Mouse (Mus musculus): Measurements from ENCODE around the gene Disp1. TPM values are rescaled to one million over a fixed set of nuclear protein-coding genes. Genes with fewer than 3 reads are reported as not detected.

Gene Disp1
- total and polyA plus RNA-seq, 3 experiments = 3.4 to 11.3 (median 5.9) TPM

GRCm38 (mm10) chr1:183140511-183141268 lies 80.6 kb downstream of the Disp1 start:
- H3K4me2 ChIP-seq (ENCODE audit: insufficient read depth, low read depth, poor library complexity, severe bottlenecking) = no peak overlapping the region
- no peaks in the 10 kb centered on the region for H3K27me3 ChIP-seq (replicated peaks)
- dilution Hi-C loops (cut with MboI; ENCODE audit: extremely low pct_ligation_motif_present, extremely low pct_unique_long_range_greater_than_20kb, low sequenced_read_pairs) = no loop called here

DNA sequence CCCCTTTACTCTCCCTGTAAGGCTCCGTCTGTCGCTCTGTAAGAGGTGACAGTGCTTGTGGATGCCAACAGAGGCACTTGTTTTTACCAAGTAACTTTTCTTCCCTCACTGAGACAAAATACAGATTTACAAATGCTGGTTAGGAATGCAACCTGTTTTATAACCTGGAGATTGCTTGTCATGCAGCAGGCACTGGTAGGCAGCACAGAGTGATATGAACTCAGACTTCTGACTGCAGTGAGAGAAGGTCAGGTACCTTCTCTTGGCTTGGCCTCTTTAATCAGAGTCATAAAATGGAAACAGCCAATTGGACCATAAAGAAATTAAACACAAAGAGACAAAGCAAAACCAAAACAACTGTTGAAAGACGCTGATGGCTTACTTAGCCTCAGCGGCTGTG lies 83.2 kb downstream of the Disp1 start:
- Histone ChIP-seq H3K27me3 (replicated peaks) (no peaks in the 10 kb centered on the region), H3K36me3 (replicated peaks in 1 of 2; ENCODE audit: control insufficient read depth in 1 of 2, insufficient read depth in 1 of 2, low read length in 1 of 2) (peaks cover 10 to 37% of the 10 kb centered on the region in 2 experiments), H3K79me2 (replicated peaks; ENCODE audit: control insufficient read depth, extremely low read depth, insufficient read depth, poor library complexity, severe bottlenecking) (no peaks in the 10 kb centered on the region), H3K4me1 (ENCODE audit: control insufficient read depth in 1 of 2, insufficient read depth in 2 of 2) (peaks cover 0 to 4% of the 10 kb centered on the region in 2 experiments; a peak in 1 of 4 replicates), H3K4me2 (ENCODE audit: insufficient read depth, low read depth, poor library complexity, severe bottlenecking) (no peak overlapping the region), H3K27ac (ENCODE audit: insufficient read depth, low read depth) (no peak overlapping the region), H3K4me3 (replicated peaks in 1 of 3; ENCODE audit: low read depth in 2 of 3, low read length in 2 of 3, poor library complexity in 1 of 3) (no peak overlapping the region), H3K9ac (ENCODE audit: insufficient read depth, low read depth) (no peak overlapping the region), H3K9me3 (replicated peaks; ENCODE audit: low read length) (no peaks in the 10 kb centered on the region)
- DNase-seq (ENCODE audit: extremely low read depth) = no peak
- TF ChIP-seq NELFE (IDR thresholded peaks at IDR 0.05; ENCODE audit: low read depth, low read length) (no peak), E2F4 (IDR thresholded peaks at IDR 0.05; ENCODE audit: insufficient replicate concordance, low read depth, low read length) (no peak), SIN3A (IDR thresholded peaks at IDR 0.05; ENCODE audit: low read length) (no peak), SMC3 (IDR thresholded peaks at IDR 0.05; ENCODE audit: low read depth, low read length) (no peak), MEF2A (IDR thresholded peaks at IDR 0.05; ENCODE audit: borderline replicate concordance, low read depth, low read length) (no peak), CTCF (conservative IDR thresholded peaks at IDR 0.05 in 1 of 2, IDR thresholded peaks at IDR 0.05 in 1 of 2; ENCODE audit: low read depth in 2 of 2, low read length in 2 of 2) (no peak), MXI1 (IDR thresholded peaks at IDR 0.05; ENCODE audit: low read depth, low read length) (no peak), ETS1 (conservative IDR thresholded peaks at IDR 0.05; ENCODE audit: low read depth, low read length) (no peak), BHLHE40 (IDR thresholded peaks at IDR 0.05; ENCODE audit: low read depth, low read length) (no peak)
- dilution Hi-C loops (cut with MboI; ENCODE audit: extremely low pct_ligation_motif_present, extremely low pct_unique_long_range_greater_than_20kb, low sequenced_read_pairs) = no loop called here
- in situ Hi-C loops (cut with MboI; ENCODE audit: low pct_ligation_motif_present, low pct_unique_long_range_greater_than_20kb, low sequenced_read_pairs) = no loop called here

More at GRCm38 (mm10) chr1:183140511-183141268, 80.6 kb downstream of the Disp1 start:
- in situ Hi-C loops (cut with MboI; ENCODE audit: low pct_ligation_motif_present, low pct_unique_long_range_greater_than_20kb, low sequenced_read_pairs) = no loop called here
- Histone ChIP-seq H3K27ac (ENCODE audit: insufficient read depth, low read depth) (no peak overlapping the region), H3K4me1 (ENCODE audit: control insufficient read depth in 1 of 2, insufficient read depth in 2 of 2) (peaks cover 0 to 4% of the 10 kb centered on the region in 2 experiments; a peak in 1 of 4 replicates), H3K4me3 (replicated peaks in 1 of 3; ENCODE audit: low read depth in 2 of 3, low read length in 2 of 3, poor library complexity in 1 of 3) (no peak overlapping the region), H3K79me2 (replicated peaks; ENCODE audit: control insufficient read depth, extremely low read depth, insufficient read depth, poor library complexity, severe bottlenecking) (no peaks in the 10 kb centered on the region), H3K36me3 (replicated peaks in 1 of 2; ENCODE audit: control insufficient read depth in 1 of 2, insufficient read depth in 1 of 2, low read length in 1 of 2) (peaks cover 0 to 21% of the 10 kb centered on the region in 2 experiments), H3K9me3 (replicated peaks; ENCODE audit: low read length) (no peaks in the 10 kb centered on the region), H3K9ac (ENCODE audit: insufficient read depth, low read depth) (no peak overlapping the region)
- DNase-seq (ENCODE audit: extremely low read depth) = no peak
- no peak for TF ChIP-seq MYC (IDR thresholded peaks at IDR 0.05; ENCODE audit: low read depth, low read length)
- no peak for TF ChIP-seq NELFE (IDR thresholded peaks at IDR 0.05; ENCODE audit: low read depth, low read length)
- no peak for TF ChIP-seq BHLHE40 (IDR thresholded peaks at IDR 0.05; ENCODE audit: low read depth, low read length)
- TF ChIP-seq SIN3A (IDR thresholded peaks at IDR 0.05; ENCODE audit: low read length) = no peak
- no peak for TF ChIP-seq ZNF384 (IDR thresholded peaks at IDR 0.05; ENCODE audit: low read depth, low read length)
- no peak for TF ChIP-seq EP300 (IDR thresholded peaks at IDR 0.05; ENCODE audit: low read length)
- TF ChIP-seq SMC3 (IDR thresholded peaks at IDR 0.05; ENCODE audit: low read depth, low read length) = no peak
- TF ChIP-seq NRF1 (IDR thresholded peaks at IDR 0.05; ENCODE audit: low read depth, low read length) = no peak
- no peak for TF ChIP-seq IRF4 (IDR thresholded peaks at IDR 0.05; ENCODE audit: low read depth, low read length)
- no peak for TF ChIP-seq MXI1 (IDR thresholded peaks at IDR 0.05; ENCODE audit: low read depth, low read length)
- TF ChIP-seq MAZ (IDR thresholded peaks at IDR 0.05; ENCODE audit: low read depth, low read length) = no peak
- no peak for TF ChIP-seq ZMIZ1 (IDR thresholded peaks at IDR 0.05; ENCODE audit: low read depth, low read length)
- TF ChIP-seq JUND (conservative IDR thresholded peaks at IDR 0.05; ENCODE audit: low read depth, low read length) = no peak
- TF ChIP-seq RAD21 (IDR thresholded peaks at IDR 0.05; ENCODE audit: low read depth, low read length) = no peak
